Mouse (Mus musculus): ENCODE data around the gene Ccnc. TPM values are rescaled to one million over a fixed set of nuclear protein-coding genes. Genes with fewer than 3 reads are reported as not detected.

Ccnc gene
- total RNA-seq, 2 experiments from 2014 or later: 36.7 to 37.7 TPM

DNA sequence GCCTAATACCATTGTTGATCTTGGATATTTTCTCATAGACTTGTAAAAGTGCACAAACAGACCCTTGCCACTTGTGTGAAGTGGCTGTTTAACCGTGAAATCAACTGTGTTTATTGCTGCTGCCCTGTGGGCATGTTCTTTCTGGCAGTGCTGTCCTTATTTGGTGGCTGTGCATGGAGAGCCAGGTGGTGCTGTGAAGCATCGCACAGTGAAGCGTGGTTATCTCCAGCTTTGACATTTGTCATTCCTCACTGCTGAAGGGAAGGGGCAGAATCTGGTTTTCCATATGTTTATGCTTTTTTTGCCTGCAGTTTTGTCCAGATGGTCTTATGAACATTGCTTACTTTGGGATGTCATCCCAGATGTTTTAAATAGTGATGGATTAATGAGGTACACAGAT is 66.1 kb downstream of the Ccnc start:
- no peak for DNase-seq (ENCODE audit: extremely low spot score in 1 of 2, low spot score in 1 of 2)

DNA sequence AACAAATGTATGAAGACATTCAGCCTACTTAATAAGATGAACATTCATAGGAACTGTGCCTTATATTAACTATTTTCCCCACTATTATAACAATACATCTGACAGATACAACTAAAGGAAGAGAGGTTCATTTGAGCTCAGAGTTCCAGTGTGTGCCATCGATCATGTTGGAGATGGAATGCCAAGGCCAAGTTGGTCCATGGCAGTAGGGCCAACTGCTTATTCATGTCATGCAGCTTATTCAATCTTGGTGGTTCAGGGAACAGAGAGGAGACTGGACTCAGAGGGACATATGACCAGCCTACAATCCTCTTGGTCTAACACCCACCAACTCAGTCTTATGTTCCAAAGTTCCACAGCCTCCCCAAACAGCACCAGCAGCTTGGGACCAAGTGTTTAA is 73.5 kb downstream of the Ccnc start:
- no peak for DNase-seq (ENCODE audit: extremely low spot score in 1 of 2, low spot score in 1 of 2)

DNA sequence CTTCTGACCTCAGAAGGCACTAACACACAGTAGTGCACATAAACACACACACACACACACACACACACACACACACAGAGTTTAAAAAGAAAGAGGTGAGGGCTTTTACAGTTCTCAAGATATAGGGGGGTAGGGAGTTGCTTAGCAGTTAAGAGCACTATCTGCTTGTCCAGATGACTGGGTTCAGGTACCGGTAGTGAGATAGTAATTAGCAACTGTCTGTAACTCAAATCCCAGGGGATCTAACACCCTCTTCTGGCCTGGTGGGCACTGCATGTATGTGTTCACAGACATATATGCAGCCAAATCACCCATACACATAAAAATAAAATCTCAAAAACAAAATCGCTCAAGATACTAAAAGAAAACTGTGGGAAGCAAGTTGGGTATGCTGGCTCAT is 74.1 kb downstream of the Ccnc start:
- no peak for DNase-seq (ENCODE audit: extremely low spot score in 1 of 2, low spot score in 1 of 2)

DNA sequence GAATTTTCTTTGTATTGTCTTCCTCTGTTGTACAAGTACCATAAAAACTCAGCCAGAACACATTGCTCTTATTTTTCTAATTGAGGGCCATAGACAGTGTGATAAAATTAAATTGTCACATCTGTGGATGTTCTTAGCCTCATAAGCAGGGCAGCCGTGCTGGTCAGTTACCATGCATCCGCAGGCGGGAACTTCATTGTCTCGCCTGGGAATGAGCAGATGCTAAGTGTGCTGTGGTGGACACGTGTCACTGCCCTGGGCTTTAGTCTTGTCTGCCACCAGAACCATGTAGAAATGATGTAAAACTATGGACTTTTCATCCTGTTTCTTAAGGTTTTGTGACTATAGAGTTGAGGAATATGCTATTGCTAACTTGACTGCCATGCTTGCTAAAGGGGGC is 79.7 kb downstream of the Ccnc start:
- no peak for DNase-seq (ENCODE audit: extremely low spot score in 1 of 2, low spot score in 1 of 2)

Other genes starting within 250 kb of the Ccnc start
- not detected for gene Prdm13, start 41.7 kb upstream of the Ccnc start, total RNA-seq (2021)
- 10 to 100 TPM; 51.9 to 52.8 TPM for gene Usp45, start 39.5 kb downstream of the Ccnc start, total RNA-seq (2021)
- gene Tstd3, start 39.5 kb downstream of the Ccnc start, total RNA-seq (2021): 10 to 100 TPM; 23.0 to 23.8 TPM
- 100 to 1,000 TPM; 145 to 233 TPM for gene Pnisr, start 119.9 kb downstream of the Ccnc start, total RNA-seq (2021)
- 10 to 100 TPM; 11.9 to 12.2 TPM for gene Coq3, start 152.0 kb downstream of the Ccnc start, total RNA-seq (2021)
- 10 to 100 TPM; 50.3 to 57.0 TPM for gene Faxc, start 203.6 kb downstream of the Ccnc start, total RNA-seq (2021)